Mouse (Mus musculus) heart, adult 18-20 months (tissue): ENCODE data around the gene Abcg8. TPM values are rescaled to one million over a fixed set of nuclear protein-coding genes. Genes with fewer than 3 reads are reported as not detected.

Experiments used
- total RNA-seq, 2 experiments: library from RNA; stranded (reverse); gene quantifications; 2 replicates each; pipeline ENCODE4 v1.2.3; 2021

Gene Abcg8
- total RNA-seq, 2 experiments from 2014 or later: not detected

Other genes with a start within 250 kb of the Abcg8 start
- gene Thada, start 210.1 kb upstream of the Abcg8 start, total RNA-seq: 1 to 10 TPM; 7.5 to 8.7 TPM
- 1 to 10 TPM; 1.5 to 1.7 TPM for gene Plekhh2, start 164.4 kb upstream of the Abcg8 start, total RNA-seq
- gene Dync2li1, start 49.8 kb upstream of the Abcg8 start, total RNA-seq: 1 to 10 TPM; 2.9 to 3.2 TPM
- not detected for gene Abcg5, start 6.7 kb downstream of the Abcg8 start, total RNA-seq
- gene Lrpprc, start 114.5 kb downstream of the Abcg8 start, total RNA-seq: 100 to 1,000 TPM; 134 to 150 TPM